Mouse (Mus musculus): ENCODE data around the gene Dok4. TPM values are rescaled to one million over a fixed set of nuclear protein-coding genes. Genes with fewer than 3 reads are reported as not detected.

Gene Dok4
- polyA plus RNA-seq, 1 experiment from 2014 or later = 19.9 TPM

- no peak overlapping the region; the same call in 1 of the 2 replicates for H3K27ac ChIP-seq (ENCODE audit: low read length)
- ATAC-seq (ENCODE audit: insufficient number of reproducible peaks, insufficient read depth, low FRiP score, low read depth) = no peak
- H3K4me2 ChIP-seq (replicated peaks; ENCODE audit: low read depth, low read length) = peak overlapping the region; percentile 87
- peaks cover 45% of the 10 kb centered on the region for H3K4me1 ChIP-seq (ENCODE audit: control insufficient read depth, insufficient read depth, low read length)
- WGBS = 46% methylated on average over 9 of the region's 9 CpGs
- no peaks in the 10 kb centered on the region for H3K27me3 ChIP-seq (ENCODE audit: control insufficient read depth, insufficient read depth, low read length)
- no peaks in the 10 kb centered on the region for H3K9me3 ChIP-seq (ENCODE audit: control insufficient read depth, low read depth, low read length)
- peak overlapping the region; percentile 89 for H3K4me3 ChIP-seq (ENCODE audit: low read depth, low read length)
- peaks cover 10% of the 10 kb centered on the region for H3K36me3 ChIP-seq (ENCODE audit: control insufficient read depth, insufficient read depth, low read length)
- peak overlapping the region; percentile 28 for H3K9ac ChIP-seq (replicated peaks; ENCODE audit: low read depth, low read length)
Measured at GRCm38 (mm10) chr8:94916311-94916959, 40.3 kb upstream of the Dok4 start.

DNA sequence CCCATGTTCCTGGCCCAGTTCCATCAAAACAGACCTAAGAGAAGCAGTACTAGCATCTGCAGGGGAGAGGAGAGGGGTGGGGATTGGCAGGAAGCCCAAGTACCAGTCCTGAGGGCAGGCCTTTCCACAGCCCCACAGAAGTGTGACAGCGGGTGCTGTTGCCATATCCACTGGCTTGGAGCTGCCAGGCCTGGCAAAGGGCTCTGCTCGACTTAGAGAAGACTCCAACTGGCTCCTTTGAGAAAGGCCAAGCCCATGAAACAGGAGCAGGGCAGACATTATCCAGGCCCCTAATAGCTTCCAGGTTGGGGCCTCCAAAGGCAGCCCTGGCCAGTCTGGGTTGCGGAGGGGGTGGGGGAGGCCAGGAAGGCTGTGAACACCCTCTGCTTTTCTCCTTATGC, 38.6 kb upstream of the Dok4 start:
- Histone ChIP-seq H3K27me3 (ENCODE audit: control insufficient read depth, insufficient read depth, low read length) (no peaks in the 10 kb centered on the region), H3K9ac (replicated peaks; ENCODE audit: low read depth, low read length) (no peak overlapping the region), H3K27ac (ENCODE audit: low read length) (no peak overlapping the region), H3K4me2 (replicated peaks; ENCODE audit: low read depth, low read length) (0 out of 2 replicates have a peak overlapping the region, but pooled peaks have one; percentile 2), H3K36me3 (ENCODE audit: control insufficient read depth, insufficient read depth, low read length) (peaks cover 16% of the 10 kb centered on the region), H3K9me3 (ENCODE audit: control insufficient read depth, low read depth, low read length) (no peaks in the 10 kb centered on the region), H3K4me3 (ENCODE audit: low read depth, low read length) (no peak overlapping the region), H3K4me1 (ENCODE audit: control insufficient read depth, insufficient read depth, low read length) (peaks cover 45% of the 10 kb centered on the region)
- 39% methylated on average over 3 of the region's 3 CpGs for WGBS
- peak; percentile 26 for ATAC-seq (ENCODE audit: insufficient number of reproducible peaks, insufficient read depth, low FRiP score, low read depth)

GRCm38 (mm10) chr8:94914256-94914655, 38.1 kb upstream of the Dok4 start:
- no peak overlapping the region for H3K4me2 ChIP-seq (replicated peaks; ENCODE audit: low read depth, low read length)
- H3K27me3 ChIP-seq (ENCODE audit: control insufficient read depth, insufficient read depth, low read length) = no peaks in the 10 kb centered on the region
- H3K27ac ChIP-seq (ENCODE audit: low read length) = no peak overlapping the region
- no peaks in the 10 kb centered on the region for H3K9me3 ChIP-seq (ENCODE audit: control insufficient read depth, low read depth, low read length)
- 79% methylated on average over 6 of the region's 6 CpGs for WGBS
- H3K9ac ChIP-seq (replicated peaks; ENCODE audit: low read depth, low read length) = no peak overlapping the region
- peaks cover 45% of the 10 kb centered on the region for H3K4me1 ChIP-seq (ENCODE audit: control insufficient read depth, insufficient read depth, low read length)
- no peak overlapping the region for H3K4me3 ChIP-seq (ENCODE audit: low read depth, low read length)
- H3K36me3 ChIP-seq (ENCODE audit: control insufficient read depth, insufficient read depth, low read length) = peaks cover 19% of the 10 kb centered on the region
- ATAC-seq (ENCODE audit: insufficient number of reproducible peaks, insufficient read depth, low FRiP score, low read depth) = no peak

DNA sequence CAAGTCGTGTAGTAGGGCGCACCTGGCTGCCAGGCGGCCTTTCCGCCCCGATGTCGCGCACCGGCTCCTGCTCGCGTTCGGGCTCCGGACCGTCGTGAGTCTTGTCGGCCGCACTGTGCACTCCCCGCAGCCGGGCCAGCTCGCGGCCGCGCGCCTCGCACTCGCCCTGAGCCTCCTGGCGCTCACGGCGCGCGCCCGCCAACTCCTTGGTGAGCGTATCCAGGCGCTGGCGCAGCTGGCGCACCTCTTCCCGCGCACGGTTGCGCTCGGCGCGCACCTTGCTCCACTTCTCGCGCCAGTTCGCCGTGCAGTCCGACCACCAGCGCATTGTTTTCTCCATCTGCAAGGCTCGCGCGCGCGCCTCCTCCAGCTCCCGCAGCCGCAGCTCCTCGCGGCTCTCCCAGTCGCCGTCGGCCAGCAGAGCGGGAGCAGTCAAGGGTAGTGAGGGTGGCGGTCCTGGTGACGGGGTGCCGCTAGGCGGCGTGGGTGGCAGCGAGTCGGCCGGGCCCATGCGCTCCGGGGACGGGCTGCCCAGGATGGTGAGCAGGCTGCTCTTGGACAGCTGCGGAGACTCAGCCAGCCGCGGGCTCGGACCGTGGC, 37.0 kb upstream of the Dok4 start:
- H3K36me3 ChIP-seq (ENCODE audit: control insufficient read depth, insufficient read depth, low read length) = peaks cover 27% of the 10 kb centered on the region
- no peak for ATAC-seq (ENCODE audit: insufficient number of reproducible peaks, insufficient read depth, low FRiP score, low read depth)
- H3K27me3 ChIP-seq (ENCODE audit: control insufficient read depth, insufficient read depth, low read length) = no peaks in the 10 kb centered on the region
- no peak overlapping the region for H3K27ac ChIP-seq (ENCODE audit: low read length)
- H3K4me2 ChIP-seq (replicated peaks; ENCODE audit: low read depth, low read length) = peak overlapping the region; percentile 46
- WGBS = 10% methylated on average over 76 of the region's 77 CpGs
- H3K9me3 ChIP-seq (ENCODE audit: control insufficient read depth, low read depth, low read length) = no peaks in the 10 kb centered on the region
- H3K4me1 ChIP-seq (ENCODE audit: control insufficient read depth, insufficient read depth, low read length) = peaks cover 42% of the 10 kb centered on the region
- H3K4me3 ChIP-seq (ENCODE audit: low read depth, low read length) = peak overlapping the region; percentile 26
- no peak overlapping the region for H3K9ac ChIP-seq (replicated peaks; ENCODE audit: low read depth, low read length)

GRCm38 (mm10) chr8:94908847-94909246, 32.7 kb upstream of the Dok4 start:
- Histone ChIP-seq H3K27me3 (ENCODE audit: control insufficient read depth, insufficient read depth, low read length) (no peaks in the 10 kb centered on the region), H3K9ac (replicated peaks; ENCODE audit: low read depth, low read length) (no peak overlapping the region), H3K4me1 (ENCODE audit: control insufficient read depth, insufficient read depth, low read length) (peaks cover 15% of the 10 kb centered on the region), H3K9me3 (ENCODE audit: control insufficient read depth, low read depth, low read length) (no peaks in the 10 kb centered on the region), H3K4me2 (replicated peaks; ENCODE audit: low read depth, low read length) (no peak overlapping the region), H3K4me3 (ENCODE audit: low read depth, low read length) (no peak overlapping the region), H3K36me3 (ENCODE audit: control insufficient read depth, insufficient read depth, low read length) (peaks cover 60% of the 10 kb centered on the region), H3K27ac (ENCODE audit: low read length) (peak overlapping the region; percentile 15; the same call in 1 of the 2 replicates)
- 10% methylated on average over 4 of the region's 4 CpGs for WGBS
- ATAC-seq (ENCODE audit: insufficient number of reproducible peaks, insufficient read depth, low FRiP score, low read depth) = peak; percentile 26; the same call in 1 of the 2 replicates

DNA sequence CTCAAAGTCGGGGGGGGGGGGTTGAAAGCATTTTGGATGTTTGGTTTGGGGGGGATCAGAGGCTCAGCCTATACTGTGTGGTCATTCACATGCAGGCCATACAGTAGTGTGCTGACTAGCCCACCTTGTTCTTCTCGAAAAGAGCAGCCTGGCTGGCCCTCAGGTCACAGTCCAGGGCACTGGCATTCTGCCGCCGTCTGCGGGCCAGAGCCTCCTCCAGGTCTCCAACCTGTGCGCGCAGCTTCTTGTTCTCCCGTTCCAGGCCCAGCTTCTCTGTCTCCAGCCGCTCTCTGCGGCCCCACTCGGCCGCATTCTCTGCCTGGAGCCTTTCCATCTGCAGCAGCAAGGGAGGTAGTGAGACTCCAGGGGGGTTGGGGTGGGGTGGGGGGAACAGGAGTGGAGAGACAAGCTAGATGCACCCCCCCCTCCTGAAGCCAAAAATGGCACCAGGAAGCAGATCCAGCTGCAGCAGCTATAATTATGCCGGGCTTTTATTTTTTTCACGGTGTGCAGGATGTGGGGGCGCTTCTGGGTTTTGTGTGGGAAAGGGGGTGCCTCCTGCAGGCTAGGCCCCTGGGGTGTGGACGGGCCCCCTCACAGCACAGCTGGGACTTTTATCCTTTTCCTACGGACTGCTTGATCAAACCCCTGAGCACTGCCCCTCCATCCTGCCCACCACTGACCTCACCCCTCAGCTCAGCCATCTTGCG, 31.6 kb upstream of the Dok4 start:
- no peaks in the 10 kb centered on the region for H3K27me3 ChIP-seq (ENCODE audit: control insufficient read depth, insufficient read depth, low read length)
- 82% methylated on average over 18 of the region's 18 CpGs for WGBS
- no peak overlapping the region for H3K9ac ChIP-seq (replicated peaks; ENCODE audit: low read depth, low read length)
- H3K27ac ChIP-seq (ENCODE audit: low read length) = no peak overlapping the region
- no peak overlapping the region for H3K4me2 ChIP-seq (replicated peaks; ENCODE audit: low read depth, low read length)
- peaks cover 5% of the 10 kb centered on the region for H3K4me1 ChIP-seq (ENCODE audit: control insufficient read depth, insufficient read depth, low read length)
- no peak for ATAC-seq (ENCODE audit: insufficient number of reproducible peaks, insufficient read depth, low FRiP score, low read depth)
- H3K9me3 ChIP-seq (ENCODE audit: control insufficient read depth, low read depth, low read length) = no peaks in the 10 kb centered on the region
- no peak overlapping the region for H3K4me3 ChIP-seq (ENCODE audit: low read depth, low read length)
- peaks cover 62% of the 10 kb centered on the region for H3K36me3 ChIP-seq (ENCODE audit: control insufficient read depth, insufficient read depth, low read length)

- Histone ChIP-seq H3K4me3 (ENCODE audit: low read depth, low read length) (no peak overlapping the region), H3K27me3 (ENCODE audit: control insufficient read depth, insufficient read depth, low read length) (no peaks in the 10 kb centered on the region), H3K36me3 (ENCODE audit: control insufficient read depth, insufficient read depth, low read length) (peaks cover 56% of the 10 kb centered on the region), H3K4me1 (ENCODE audit: control insufficient read depth, insufficient read depth, low read length) (peaks cover 19% of the 10 kb centered on the region), H3K27ac (ENCODE audit: low read length) (peak overlapping the region; percentile 39; the same call in 1 of the 2 replicates), H3K9me3 (ENCODE audit: control insufficient read depth, low read depth, low read length) (no peaks in the 10 kb centered on the region), H3K9ac (replicated peaks; ENCODE audit: low read depth, low read length) (no peak overlapping the region), H3K4me2 (replicated peaks; ENCODE audit: low read depth, low read length) (no peak overlapping the region)
- no peak for ATAC-seq (ENCODE audit: insufficient number of reproducible peaks, insufficient read depth, low FRiP score, low read depth)
- 63% methylated on average over 12 of the region's 12 CpGs for WGBS
Measured at GRCm38 (mm10) chr8:94904450-94905175, 28.5 kb upstream of the Dok4 start.

DNA sequence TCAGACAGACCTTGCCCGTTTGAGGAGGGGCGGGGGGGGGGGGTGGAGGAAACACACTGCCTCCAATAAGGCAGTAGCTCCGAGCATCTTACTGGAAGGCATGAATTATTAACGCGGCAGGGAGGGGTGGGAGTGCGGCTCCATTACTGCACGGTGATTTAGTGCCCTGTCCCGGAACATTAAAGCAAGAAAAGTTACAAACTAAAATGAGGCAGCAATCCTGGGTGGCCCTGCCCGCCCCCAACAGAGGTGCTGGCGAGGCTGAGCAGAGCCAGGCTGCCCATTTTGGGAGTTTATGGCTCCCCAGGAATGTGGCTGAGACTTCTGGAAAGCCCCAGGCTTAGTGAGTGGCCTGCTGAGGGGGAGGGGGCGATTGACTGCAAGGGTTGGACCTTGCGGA, 27.6 kb upstream of the Dok4 start:
- Histone ChIP-seq H3K4me3 (ENCODE audit: low read depth, low read length) (no peak overlapping the region), H3K4me1 (ENCODE audit: control insufficient read depth, insufficient read depth, low read length) (peaks cover 27% of the 10 kb centered on the region), H3K27ac (ENCODE audit: low read length) (no peak overlapping the region), H3K4me2 (replicated peaks; ENCODE audit: low read depth, low read length) (no peak overlapping the region), H3K9ac (replicated peaks; ENCODE audit: low read depth, low read length) (no peak overlapping the region), H3K9me3 (ENCODE audit: control insufficient read depth, low read depth, low read length) (no peaks in the 10 kb centered on the region), H3K36me3 (ENCODE audit: control insufficient read depth, insufficient read depth, low read length) (peaks cover 50% of the 10 kb centered on the region), H3K27me3 (ENCODE audit: control insufficient read depth, insufficient read depth, low read length) (no peaks in the 10 kb centered on the region)
- ATAC-seq (ENCODE audit: insufficient number of reproducible peaks, insufficient read depth, low FRiP score, low read depth) = no peak
- 49% methylated on average over 12 of the region's 12 CpGs for WGBS
